Mouse (Mus musculus) c-Kit-positive CD71-positive TER-119-negative erythroid progenitor cells, embryonic 14.5 days (primary cell): ENCODE measurements at regions not wholly inside any gene's neighbourhood (a gene's known extent, or its start where the extent isn't known, plus 50 kb on each side); places are given as distances from the start of the nearest gene placed in this dataset.

Experiments
- DNase-seq: peaks from one replicate; pipeline ENCODE4 v3.0.0-alpha.2; 2013; ENCODE audit warnings: low read depth

GRCm38 (mm10) chrX:99291423-99291963, 155.6 kb downstream of the Efnb1 start:
- DNase-seq: no peak

GRCm38 (mm10) chrX:99287988-99288387, 152.1 kb downstream of the Efnb1 start:
- no peak for DNase-seq

DNA sequence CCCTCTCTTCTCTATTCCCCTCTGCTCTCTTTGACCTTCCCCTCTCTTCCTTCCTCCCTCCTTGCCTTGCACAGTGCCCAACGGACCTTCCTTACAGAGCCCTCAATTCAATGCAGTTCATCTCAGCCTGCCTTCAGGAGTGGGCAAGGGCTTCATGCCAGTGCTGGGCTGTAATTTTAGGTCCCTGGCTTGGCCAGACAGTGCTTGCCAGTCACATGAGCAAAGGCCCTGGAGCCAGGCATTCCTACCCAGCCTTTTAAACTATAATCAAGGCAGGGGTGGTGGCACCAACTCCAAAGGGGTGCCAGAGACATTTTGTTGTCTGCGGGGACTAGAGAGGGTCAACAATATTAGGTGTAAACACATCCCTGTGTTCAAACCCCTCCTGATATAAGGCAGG, 150.9 kb downstream of the Efnb1 start:
- no peak for DNase-seq

DNA sequence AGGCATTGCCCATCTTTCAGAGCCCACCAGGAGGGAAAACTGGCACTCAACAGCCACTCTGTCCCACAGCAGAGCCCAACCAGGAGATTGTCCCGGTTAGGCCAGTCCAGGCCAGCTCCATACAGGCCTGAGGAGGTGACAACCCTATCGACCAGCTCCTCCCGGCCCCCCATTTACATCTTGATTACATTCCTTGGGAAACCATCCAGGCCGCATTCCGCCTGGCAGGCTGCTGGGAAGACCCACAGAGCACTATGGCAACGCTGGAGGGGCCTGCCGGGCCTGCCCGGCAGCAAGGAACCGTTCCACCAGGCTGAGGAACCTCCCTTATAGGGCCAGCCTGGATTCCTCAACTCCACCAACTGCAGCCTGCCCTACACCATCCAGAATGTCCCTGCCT, 149.7 kb downstream of the Efnb1 start:
- no peak for DNase-seq

DNA sequence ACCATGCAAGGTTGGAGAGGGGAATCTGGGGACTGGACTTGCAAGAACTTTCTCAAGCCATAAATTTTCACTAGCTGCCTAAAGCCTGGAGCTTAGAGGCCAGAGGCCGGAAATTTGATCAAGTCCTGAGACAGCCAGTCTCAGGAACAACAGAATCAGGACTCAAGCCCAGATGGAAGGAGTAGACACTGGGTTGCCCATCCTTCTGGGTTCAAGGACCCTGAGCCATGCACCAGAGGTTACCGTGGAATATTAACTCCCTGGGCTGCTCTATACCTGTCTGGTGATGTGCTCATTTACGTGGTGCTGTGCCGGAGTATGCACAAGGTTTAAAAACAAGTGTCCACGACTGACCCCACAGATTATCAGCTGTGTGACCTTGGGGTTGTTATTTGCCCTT, 145.1 kb downstream of the Efnb1 start:
- DNase-seq: no peak

GRCm38 (mm10) chrX:99280543-99280942, 144.6 kb downstream of the Efnb1 start:
- DNase-seq: no peak

DNA sequence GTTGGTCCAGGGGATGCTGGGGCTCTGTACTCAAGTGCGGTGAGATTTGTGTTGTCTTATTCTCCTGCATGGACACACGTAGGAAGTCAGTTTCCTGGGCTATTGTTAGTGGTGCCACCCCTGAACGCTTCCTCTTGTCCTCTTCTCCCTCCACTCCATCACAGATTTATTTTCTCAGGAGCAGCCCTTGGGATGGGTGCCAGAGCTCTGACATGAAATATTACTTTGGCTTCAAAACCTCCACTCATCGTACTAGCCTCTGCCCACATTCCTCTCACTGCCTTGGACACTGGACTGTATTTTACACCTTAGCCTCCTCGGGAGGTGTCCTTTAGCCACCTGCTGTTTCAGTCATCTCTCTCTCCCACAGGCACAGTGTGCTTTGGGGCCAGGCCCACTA, 139.6 kb downstream of the Efnb1 start:
- DNase-seq: no peak

DNA sequence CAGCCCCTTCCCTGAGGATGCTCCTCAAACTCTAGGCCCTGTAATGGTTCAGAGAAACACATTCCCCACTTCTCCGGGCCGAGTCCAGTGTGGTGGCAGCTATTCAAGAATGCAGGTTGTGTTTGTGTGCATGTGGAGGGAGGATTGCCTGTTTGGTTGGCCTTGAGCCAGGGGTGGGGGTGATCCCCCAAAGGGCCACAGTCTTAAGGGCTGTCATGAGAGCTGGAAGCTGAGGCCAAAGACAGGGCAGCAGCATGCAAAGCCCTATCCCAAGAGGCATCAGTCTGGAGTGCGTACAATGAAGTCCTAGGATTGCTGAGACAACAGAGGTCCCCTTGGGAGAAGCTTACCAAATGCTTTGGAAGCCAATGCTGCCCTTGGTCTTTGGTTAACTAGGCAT, 136.0 kb downstream of the Efnb1 start:
- no peak for DNase-seq

DNA sequence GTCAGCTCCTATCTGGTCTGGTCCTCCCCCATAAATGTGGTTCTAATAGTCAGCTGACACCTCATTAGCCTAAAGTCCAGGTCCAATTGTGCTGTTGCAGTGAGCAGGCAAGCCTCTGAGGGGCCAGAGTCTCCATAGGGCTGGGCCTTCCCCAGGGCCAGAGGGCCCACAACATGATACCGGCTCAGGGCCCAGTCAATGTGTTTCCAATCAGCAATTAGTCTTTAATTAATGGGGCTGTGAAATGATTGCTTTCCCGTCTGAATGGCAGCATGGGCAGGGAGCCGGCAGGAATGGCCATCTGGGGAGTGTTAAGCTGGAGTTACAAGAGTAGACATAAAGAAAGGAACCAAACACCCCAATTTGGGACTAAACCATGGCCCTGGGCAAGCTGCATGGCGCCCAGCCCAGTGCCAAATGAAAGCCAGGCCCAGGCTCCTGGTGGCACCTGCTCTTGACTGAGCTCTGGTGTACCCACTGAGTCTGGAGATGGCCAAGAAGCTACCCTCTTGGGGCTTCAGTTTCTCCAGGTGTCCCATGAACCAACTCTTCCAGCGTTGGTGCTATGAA, 113.2 kb downstream of the Efnb1 start:
- no peak for DNase-seq

DNA sequence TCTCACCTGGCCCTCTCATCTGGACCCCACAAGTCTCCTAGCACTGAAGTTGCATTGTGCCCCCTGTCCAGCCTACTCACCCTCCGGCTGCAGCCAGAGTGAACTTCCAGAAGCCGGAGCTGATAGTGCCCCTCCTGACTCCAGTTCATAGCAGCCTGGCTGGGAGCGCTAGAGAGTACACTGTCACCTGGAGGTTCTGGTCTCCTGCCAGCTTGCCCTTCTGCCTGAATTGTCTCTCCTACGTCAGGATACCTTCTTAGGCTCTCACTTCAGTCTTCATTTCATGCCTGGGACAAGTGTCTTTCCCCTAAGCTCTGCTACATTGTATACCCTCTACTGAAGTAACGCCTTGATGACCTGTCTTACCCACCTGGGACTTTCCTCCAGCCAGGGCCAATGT, 112.3 kb downstream of the Efnb1 start:
- DNase-seq: no peak

DNA sequence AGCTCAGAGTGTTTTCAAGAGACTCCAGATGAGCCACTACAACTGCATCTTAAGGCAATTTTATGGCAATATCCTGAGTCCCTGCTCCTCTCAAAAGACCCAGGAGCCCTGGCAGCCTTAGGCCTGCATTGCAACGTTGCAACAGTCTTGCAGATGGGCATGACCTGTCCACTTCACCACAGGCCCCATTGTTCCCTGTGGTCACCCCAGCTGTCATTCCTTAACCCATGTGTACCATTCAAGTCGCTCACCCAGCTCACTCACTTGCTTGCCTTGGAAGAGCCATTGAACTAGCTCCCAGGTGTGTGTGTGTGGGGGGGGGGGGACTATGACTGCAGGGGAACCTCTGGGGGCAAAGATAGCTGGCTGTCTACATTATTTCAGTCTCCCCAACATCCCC, 110.8 kb downstream of the Efnb1 start:
- DNase-seq: no peak

GRCm38 (mm10) chrX:99246051-99246450, 110.1 kb downstream of the Efnb1 start:
- DNase-seq: no peak

DNA sequence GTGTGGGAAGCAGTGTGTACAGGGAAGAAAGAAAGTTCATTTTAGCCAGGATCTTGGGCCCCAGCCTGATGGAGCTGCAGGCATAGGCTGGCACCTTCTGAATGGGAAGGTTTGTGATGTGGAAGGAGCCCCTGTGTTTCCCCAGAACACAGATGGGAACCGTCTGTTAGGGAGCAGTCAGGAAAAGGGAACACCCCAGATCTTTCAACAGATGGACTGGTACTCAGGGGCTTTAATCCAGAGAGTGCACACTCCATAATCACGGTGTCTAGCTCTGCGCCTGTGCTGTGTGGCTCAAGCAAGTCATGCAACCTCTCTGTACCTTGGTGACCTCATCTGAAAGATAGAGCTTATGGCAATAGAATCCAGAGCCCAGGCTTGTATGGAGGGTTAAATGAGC, 109.6 kb downstream of the Efnb1 start:
- no peak for DNase-seq

DNA sequence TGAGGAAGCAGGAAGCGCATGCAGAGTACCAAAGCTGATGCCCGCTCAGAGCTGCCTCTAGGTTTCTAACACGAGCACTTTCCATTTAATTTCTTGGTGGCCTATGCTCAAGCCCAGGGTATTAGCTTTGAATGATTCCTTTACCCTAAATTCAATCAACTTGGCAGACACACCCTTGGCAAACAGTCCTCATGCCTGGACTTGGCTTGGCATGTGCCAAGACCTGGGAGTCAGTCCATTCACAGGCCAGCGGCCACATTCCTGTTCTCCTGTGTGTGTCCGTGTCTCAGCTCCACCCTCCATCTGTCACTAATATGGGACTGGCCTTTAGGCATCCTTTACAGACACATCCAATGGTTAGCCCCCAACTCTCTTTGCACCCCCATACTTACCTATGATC, 107.3 kb downstream of the Efnb1 start:
- DNase-seq: no peak

DNA sequence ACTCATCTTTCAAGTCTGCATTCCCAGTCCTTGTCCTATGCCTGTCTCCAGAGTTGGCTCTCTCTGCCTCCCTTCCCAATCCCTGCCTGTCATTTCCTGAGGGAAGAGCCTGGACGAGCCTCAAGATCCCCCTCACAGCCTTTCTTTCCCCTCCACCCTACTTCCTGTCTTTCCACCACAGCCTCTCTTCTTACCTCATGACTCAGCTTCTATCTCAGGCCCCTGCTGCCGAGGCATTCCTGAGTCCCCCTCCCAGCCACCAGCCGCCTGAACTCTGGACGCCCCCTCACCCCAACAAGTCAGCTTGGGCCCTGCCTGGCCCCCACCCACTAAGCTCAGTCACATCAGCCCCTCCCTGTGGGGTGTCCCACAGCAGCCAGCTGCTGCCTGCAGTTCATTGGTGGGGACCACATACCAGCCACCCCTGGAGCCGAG, 105.8 kb downstream of the Efnb1 start:
- DNase-seq: no peak

GRCm38 (mm10) chrX:99233035-99233434, 97.1 kb downstream of the Efnb1 start:
- no peak for DNase-seq

DNA sequence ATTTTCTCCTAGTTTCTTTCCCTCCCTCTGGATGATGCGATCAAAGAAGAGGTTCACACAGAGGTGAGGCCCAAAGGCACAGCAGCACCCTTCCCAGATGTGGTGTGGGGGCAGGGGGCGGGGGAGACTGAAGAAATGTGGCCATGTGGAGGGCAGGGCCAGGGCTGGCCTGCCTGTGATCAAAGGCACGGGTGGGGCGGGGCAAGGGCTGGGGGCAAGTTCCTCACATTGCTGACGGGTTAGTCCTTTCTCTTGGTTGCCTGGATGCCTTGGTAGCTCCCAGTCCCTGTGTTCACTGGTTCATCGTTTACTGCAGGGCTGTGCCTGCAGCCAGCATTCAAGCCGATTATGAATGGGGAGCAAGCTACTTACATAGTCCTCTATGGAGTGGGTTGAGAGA, 96.4 kb downstream of the Efnb1 start:
- no peak for DNase-seq

GRCm38 (mm10) chrX:99225111-99225752, 89.3 kb downstream of the Efnb1 start:
- DNase-seq: no peak

GRCm38 (mm10) chrX:99222017-99222416, 86.1 kb downstream of the Efnb1 start:
- DNase-seq: no peak

DNA sequence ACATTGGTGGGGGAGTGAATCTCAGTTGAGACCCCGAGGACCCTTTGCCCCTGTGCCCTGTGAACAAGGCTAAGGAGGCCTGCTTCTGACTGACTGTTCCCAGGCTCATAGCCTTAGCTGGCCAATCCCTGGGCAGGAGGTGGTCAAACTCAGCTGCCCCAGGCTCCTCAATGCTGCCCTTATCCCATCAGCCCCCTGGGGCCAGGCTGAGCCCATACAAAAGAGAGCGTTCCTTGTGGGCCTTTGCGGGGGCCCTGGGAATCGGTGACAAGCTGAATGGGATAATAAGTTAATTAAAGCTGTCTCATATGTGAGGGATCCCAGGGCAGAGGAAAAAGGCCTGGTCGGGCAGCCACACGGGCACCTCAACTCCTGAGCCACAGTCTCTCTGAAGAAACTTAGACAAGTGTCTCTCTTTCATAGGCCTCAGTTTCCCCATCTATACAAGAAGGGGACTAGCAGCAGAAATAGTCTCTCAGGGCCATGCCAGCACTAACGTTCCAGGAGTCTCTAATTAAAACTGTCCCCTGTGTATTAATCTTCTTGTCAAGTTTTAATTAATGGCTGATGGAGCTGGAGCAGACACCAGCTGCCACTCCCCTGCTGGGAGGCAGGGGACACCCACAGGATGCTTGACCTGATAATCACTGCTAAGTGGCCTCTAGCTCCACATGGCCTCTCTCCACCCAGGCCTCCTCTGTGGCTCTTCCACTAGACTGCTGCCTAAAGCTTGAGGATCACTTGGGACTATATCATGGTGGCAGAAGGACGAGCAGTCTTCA, 84.9 kb downstream of the Efnb1 start:
- DNase-seq: no peak

DNA sequence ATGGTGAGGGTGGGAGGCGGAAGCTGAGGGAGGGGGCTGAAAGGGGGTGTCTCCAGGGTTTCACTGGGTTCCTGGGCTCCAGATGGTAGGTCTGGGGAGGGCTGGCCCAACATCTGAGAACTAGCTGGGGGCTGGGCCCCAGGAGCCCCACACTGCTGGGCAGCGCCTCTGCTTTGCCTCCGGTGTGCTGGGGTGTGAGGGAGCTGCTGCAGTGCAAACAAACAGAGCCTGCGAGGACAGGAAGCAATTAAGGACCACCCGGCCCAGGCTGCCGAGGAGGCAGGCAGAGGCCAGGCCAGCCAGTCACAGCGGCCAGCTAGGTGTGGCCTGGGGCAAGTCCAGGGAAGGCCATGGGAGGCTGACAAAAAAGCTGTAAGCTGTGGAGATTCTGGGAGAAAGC, 82.3 kb downstream of the Efnb1 start:
- no peak for DNase-seq

DNA sequence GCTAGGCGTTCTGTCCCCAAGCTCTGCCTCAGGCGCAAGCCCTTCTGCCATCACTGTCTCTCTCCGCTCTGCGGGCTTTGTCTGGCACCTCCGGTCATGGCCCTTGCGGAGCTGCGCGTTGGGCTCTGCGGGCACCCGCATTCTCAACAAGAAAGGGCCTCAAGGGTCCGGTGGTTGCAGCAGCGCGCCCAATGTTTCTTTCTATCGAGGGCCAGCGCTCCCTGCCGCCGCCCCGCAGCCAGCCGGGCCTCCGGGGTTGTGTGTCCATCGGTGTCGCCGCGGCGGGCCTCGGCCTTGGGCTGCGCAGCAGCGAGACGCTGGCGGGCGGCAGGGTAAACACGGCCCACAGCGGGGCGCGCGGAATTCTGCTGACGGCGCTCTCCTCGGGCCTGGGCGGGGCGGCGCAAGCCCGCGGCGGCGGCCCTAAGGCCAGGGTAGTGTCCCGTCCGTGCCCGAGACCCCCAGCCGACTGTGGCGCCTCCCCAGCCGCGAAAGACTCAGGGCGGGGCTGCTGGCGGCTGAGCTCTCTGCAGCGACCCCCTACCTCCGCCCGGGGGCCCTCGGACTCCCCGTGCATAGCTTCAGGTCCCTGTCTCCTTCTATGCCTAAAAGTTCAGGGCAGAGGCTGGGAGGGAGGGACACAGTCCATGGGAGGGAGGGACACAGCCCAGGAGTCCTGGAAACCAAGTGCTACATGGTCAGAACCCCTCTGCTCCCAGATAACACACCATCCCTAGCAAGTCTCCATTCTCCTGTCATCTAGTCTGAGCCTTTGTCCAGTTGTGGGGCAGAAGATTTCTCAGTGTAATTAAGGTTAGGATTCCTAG, 80.9 kb downstream of the Efnb1 start:
- DNase-seq: no peak
